Mouse (Mus musculus) embryonic facial prominence, embryonic 11.5 days (tissue): ENCODE measurements at regions not wholly inside any gene's neighbourhood (a gene's known extent, or its start where the extent isn't known, plus 50 kb on each side); places are given as distances from the start of the nearest gene placed in this dataset.
A peak's percentile ranks its signal among the peaks of the same experiment; 100 is the strongest.

Experiments used
- ATAC-seq: fragments of 200-750 bp; cut with Nextera tagmentation; replicated peaks from 2 replicates; pipeline ENCODE4 v1.8.0; 2017; ENCODE audit warnings: low read depth; ENCODE audit not compliant: insufficient number of reproducible peaks, low FRiP score, low TSS enrichment
- DNase-seq: peaks from one replicate; pipeline ENCODE4 v3.0.0-alpha.2; 2015; ENCODE audit warnings: low spot score
- H3K27ac ChIP-seq: fragments of 300-500 bp; sonication (generic); replicated peaks from 2 replicates; pipeline ENCODE4 v1.5.1; 2014; ENCODE audit warnings: mild to moderate bottlenecking, low read depth, low read length, control low read depth
- H3K27me3 ChIP-seq: fragments of 300-500 bp; sonication (generic); 2 replicates; pipeline ENCODE4 v1.6.1; 2014; ENCODE audit warnings: mild to moderate bottlenecking, low read length, moderate library complexity, mixed read lengths; ENCODE audit not compliant: control insufficient read depth, insufficient read depth
- H3K36me3 ChIP-seq: fragments of 300-500 bp; sonication (generic); replicated peaks from 2 replicates; pipeline ENCODE4 v1.6.1; 2014; ENCODE audit warnings: low read depth, mild to moderate bottlenecking, low read length, moderate library complexity, mixed read lengths; ENCODE audit not compliant: control insufficient read depth, insufficient read depth
- H3K4me1 ChIP-seq: fragments of 300-500 bp; sonication (generic); 2 replicates; pipeline ENCODE4 v1.6.1; 2014; ENCODE audit warnings: low read length, mixed read lengths; ENCODE audit not compliant: control insufficient read depth, insufficient read depth
- H3K4me2 ChIP-seq: fragments of 300-500 bp; sonication (generic); 2 replicates; pipeline ENCODE4 v1.6.1; 2014; ENCODE audit warnings: low read depth, mild to moderate bottlenecking, control low read depth, low read length, moderate library complexity
- H3K4me3 ChIP-seq: fragments of 300-500 bp; sonication (generic); 2 replicates; pipeline ENCODE4 v1.5.1; 2014; ENCODE audit warnings: low read depth, low read length, control low read depth
- H3K9ac ChIP-seq: fragments of 300-500 bp; sonication (generic); replicated peaks from 2 replicates; pipeline ENCODE4 v1.6.1; 2014; ENCODE audit warnings: mild to moderate bottlenecking, control low read depth, low read length
- H3K9me3 ChIP-seq: fragments of 300-500 bp; sonication (generic); replicated peaks from 2 replicates; pipeline ENCODE4 v1.6.1; 2016; ENCODE audit warnings: mild to moderate bottlenecking, low read length, inconsistent platforms, mixed read lengths; ENCODE audit not compliant: control insufficient read depth
- WGBS: fragments of 180-500 bp; shearing (Covaris S2); extraction: QIAGEN DNeasy Blood & Tissue Kit; methylation state at CpG from one replicate; pipeline ENCODE4 v1.1.7; 2014; 5-methylcytosine and 5-hydroxymethylcytosine counted together

DNA sequence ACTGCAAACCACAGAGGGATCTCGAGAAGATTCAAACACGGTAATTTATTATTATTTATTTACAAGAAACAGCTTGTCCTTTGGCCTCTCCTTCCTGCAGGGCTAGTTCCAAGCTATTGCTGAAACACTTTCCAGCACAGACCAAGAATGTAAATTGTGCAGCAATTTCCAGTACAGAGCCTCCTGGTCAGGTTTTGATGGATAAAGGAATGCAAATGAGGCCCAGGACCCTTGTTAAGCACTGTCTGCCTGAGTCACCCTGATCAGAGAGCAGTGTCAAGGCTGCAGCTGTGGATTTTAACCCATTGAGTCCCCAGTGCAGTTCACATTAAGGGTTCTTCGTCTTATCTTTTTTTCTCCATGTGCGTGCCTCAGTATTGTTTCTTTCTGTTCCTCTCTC lies 142.3 kb upstream of the Zkscan2 start:
- Histone ChIP-seq H3K4me1 (no peaks in the 10 kb centered on the region), H3K9me3 (no peaks in the 10 kb centered on the region), H3K4me2 (no peak overlapping the region), H3K9ac (no peak overlapping the region), H3K27me3 (no peaks in the 10 kb centered on the region), H3K27ac (no peak overlapping the region), H3K4me3 (no peak overlapping the region), H3K36me3 (no peaks in the 10 kb centered on the region)
- WGBS = 27% methylated on average over 4 of the region's 4 CpGs
- peak; percentile 28 for DNase-seq
- no peak for ATAC-seq

DNA sequence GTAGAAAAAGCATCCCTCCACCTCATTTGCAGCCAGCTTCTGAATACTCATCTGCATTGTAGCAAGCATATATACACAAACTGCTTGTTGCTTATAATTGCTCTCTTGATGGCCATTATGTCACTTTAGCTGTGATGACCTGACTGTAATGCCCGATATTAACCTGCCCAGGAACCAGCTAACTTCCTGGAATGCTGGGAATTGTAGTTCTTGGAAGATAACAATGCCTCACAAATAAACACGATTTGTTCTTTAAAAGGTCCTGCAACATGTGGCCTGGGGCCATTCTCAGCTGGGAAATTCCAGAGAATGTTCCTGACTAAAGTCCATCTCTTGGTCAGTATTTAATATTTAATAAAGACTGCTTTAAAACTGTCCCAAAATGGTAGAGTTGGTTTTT lies 143.2 kb upstream of the Zkscan2 start:
- no peaks in the 10 kb centered on the region for H3K27me3 ChIP-seq
- WGBS = 43% methylated on average over 2 of the region's 2 CpGs
- H3K9ac ChIP-seq = no peak overlapping the region
- no peak overlapping the region for H3K4me3 ChIP-seq
- no peaks in the 10 kb centered on the region for H3K36me3 ChIP-seq
- no peak for ATAC-seq
- no peak for DNase-seq
- H3K4me1 ChIP-seq = no peaks in the 10 kb centered on the region
- no peak overlapping the region for H3K27ac ChIP-seq
- no peak overlapping the region for H3K4me2 ChIP-seq
- H3K9me3 ChIP-seq = no peaks in the 10 kb centered on the region

GRCm38 (mm10) chr7:123645521-123645920 lies 145.3 kb upstream of the Zkscan2 start:
- no peak overlapping the region for H3K27ac ChIP-seq
- DNase-seq (no peak), ATAC-seq (no peak)
- H3K4me3 ChIP-seq = no peak overlapping the region
- 84% methylated on average over 3 of the region's 3 CpGs for WGBS
- no peaks in the 10 kb centered on the region for H3K4me1 ChIP-seq
- H3K27me3 ChIP-seq = no peaks in the 10 kb centered on the region
- H3K9ac ChIP-seq = no peak overlapping the region
- H3K36me3 ChIP-seq = no peaks in the 10 kb centered on the region
- no peaks in the 10 kb centered on the region for H3K9me3 ChIP-seq
- H3K4me2 ChIP-seq = no peak overlapping the region

- H3K9ac ChIP-seq = no peak overlapping the region
- no peaks in the 10 kb centered on the region for H3K36me3 ChIP-seq
- DNase-seq = no peak
- no peak overlapping the region for H3K4me2 ChIP-seq
- H3K27me3 ChIP-seq = no peaks in the 10 kb centered on the region
- H3K9me3 ChIP-seq = no peaks in the 10 kb centered on the region
- no peak overlapping the region for H3K27ac ChIP-seq
- ATAC-seq = no peak
- H3K4me3 ChIP-seq = no peak overlapping the region
- 55% methylated on average over 5 of the region's 5 CpGs for WGBS
- H3K4me1 ChIP-seq = no peaks in the 10 kb centered on the region
Observed at GRCm38 (mm10) chr7:123665459-123665858, 165.2 kb upstream of the Zkscan2 start.

DNA sequence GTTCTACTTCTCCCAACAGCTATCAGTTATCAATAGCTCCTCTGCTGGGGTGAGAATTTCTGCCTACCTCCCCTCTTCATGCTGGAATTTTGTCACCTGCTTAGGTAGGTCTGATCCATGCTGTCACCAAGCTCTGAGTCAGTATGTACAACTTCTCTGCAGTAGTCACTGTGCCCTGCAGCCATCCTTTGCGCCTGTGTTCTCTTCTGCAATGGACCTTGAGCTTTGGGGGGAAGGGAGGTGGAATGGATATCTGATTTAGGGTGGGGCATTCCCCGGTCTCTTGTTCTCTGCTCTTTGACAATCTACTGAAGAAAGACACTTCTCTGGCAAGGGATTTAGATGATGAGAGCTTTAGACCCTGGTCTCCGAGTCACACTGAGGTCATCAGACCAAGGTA lies 184.5 kb upstream of the Zkscan2 start:
- H3K4me2 ChIP-seq = no peak overlapping the region
- H3K4me1 ChIP-seq = no peaks in the 10 kb centered on the region
- ATAC-seq = no peak
- H3K9me3 ChIP-seq = no peaks in the 10 kb centered on the region
- no peak for DNase-seq
- H3K4me3 ChIP-seq = no peak overlapping the region
- H3K9ac ChIP-seq = no peak overlapping the region
- H3K36me3 ChIP-seq = no peaks in the 10 kb centered on the region
- 83% methylated on average over 3 of the region's 3 CpGs for WGBS
- H3K27me3 ChIP-seq = no peaks in the 10 kb centered on the region
- no peak overlapping the region for H3K27ac ChIP-seq

- ATAC-seq (no peak), DNase-seq (no peak)
- H3K27me3 ChIP-seq = no peaks in the 10 kb centered on the region
- H3K9ac ChIP-seq = no peak overlapping the region
- no peak overlapping the region for H3K4me3 ChIP-seq
- no peaks in the 10 kb centered on the region for H3K36me3 ChIP-seq
- no peak overlapping the region for H3K4me2 ChIP-seq
- H3K4me1 ChIP-seq = no peaks in the 10 kb centered on the region
- no peaks in the 10 kb centered on the region for H3K9me3 ChIP-seq
- WGBS = 85% methylated on average over 3 of the region's 3 CpGs
- no peak overlapping the region for H3K27ac ChIP-seq
Observed at GRCm38 (mm10) chr7:123686547-123686946, 186.3 kb upstream of the Zkscan2 start.

- Histone ChIP-seq H3K27me3 (no peaks in the 10 kb centered on the region), H3K27ac (no peak overlapping the region), H3K9ac (no peak overlapping the region), H3K36me3 (no peaks in the 10 kb centered on the region), H3K4me3 (no peak overlapping the region), H3K4me1 (no peaks in the 10 kb centered on the region), H3K9me3 (no peaks in the 10 kb centered on the region), H3K4me2 (no peak overlapping the region)
- ATAC-seq (no peak), DNase-seq (no peak)
- WGBS = 75% methylated on average over 4 of the region's 4 CpGs
Observed at GRCm38 (mm10) chr7:123731016-123731415, 230.8 kb upstream of the Zkscan2 start.

GRCm38 (mm10) chr7:123733061-123733460 lies 232.8 kb upstream of the Zkscan2 start:
- no peak overlapping the region for H3K9ac ChIP-seq
- WGBS = 86% methylated on average over 3 of the region's 3 CpGs
- H3K4me2 ChIP-seq = no peak overlapping the region
- H3K4me3 ChIP-seq = no peak overlapping the region
- no peaks in the 10 kb centered on the region for H3K4me1 ChIP-seq
- no peak for DNase-seq
- no peak for ATAC-seq
- no peaks in the 10 kb centered on the region for H3K27me3 ChIP-seq
- H3K27ac ChIP-seq = no peak overlapping the region
- no peaks in the 10 kb centered on the region for H3K36me3 ChIP-seq
- H3K9me3 ChIP-seq = no peaks in the 10 kb centered on the region

GRCm38 (mm10) chr7:123747986-123748385 lies 234.7 kb upstream of the Hs3st4 start:
- no peak overlapping the region for H3K9ac ChIP-seq
- no peaks in the 10 kb centered on the region for H3K4me1 ChIP-seq
- H3K36me3 ChIP-seq = no peaks in the 10 kb centered on the region
- 81% methylated on average over 4 of the region's 4 CpGs for WGBS
- no peak overlapping the region for H3K4me3 ChIP-seq
- H3K9me3 ChIP-seq = no peaks in the 10 kb centered on the region
- no peak overlapping the region for H3K27ac ChIP-seq
- DNase-seq (no peak), ATAC-seq (no peak)
- no peak overlapping the region for H3K4me2 ChIP-seq
- no peaks in the 10 kb centered on the region for H3K27me3 ChIP-seq
